Mouse (Mus musculus): ENCODE measurements around the gene Utp11. TPM values are rescaled to one million over a fixed set of nuclear protein-coding genes. Genes with fewer than 3 reads are reported as not detected.
A peak's percentile ranks its signal among the peaks of the same experiment; 100 is the strongest.

Utp11 gene
- polyA plus RNA-seq (2012; ENCODE audit: insufficient read depth, insufficient read length, low replicate concordance, missing spikeins), result not detected in 2 replicates

DNA sequence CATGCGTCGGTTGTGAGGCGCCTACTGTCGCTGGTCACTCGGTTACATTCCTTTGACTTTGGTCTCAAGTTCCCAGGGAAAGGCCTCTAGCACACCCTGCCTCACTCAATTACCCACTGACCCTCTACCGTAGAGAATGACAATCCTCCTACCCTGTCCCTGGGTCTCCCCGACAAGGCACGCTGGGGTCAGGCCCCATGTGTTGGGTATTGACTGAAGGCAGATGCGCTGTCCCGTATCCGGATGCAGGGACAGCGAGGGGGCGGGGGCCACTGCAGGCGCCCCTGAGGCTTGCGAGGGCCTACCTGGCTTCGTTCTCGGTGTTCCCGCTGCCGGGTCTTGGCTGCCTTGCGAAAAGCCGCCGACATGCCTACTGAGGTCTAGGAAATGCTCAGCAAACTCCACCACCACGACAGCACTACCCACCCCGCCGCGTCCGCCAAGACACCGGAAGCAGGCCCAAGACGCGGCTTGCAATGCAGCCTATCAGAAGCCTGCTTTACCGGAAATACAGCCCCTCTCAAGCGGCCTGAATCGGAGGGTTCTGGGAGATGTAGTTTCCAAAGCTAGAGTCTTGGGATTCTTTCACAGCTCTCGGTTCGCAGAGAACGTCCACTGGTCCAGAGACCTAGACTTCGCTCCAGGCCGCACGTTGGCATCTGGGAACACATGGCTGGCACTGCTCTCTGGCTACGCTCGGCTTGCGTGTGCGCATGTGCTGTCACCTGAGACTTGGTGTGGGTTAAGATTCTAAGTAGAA, at the start of gene Utp11:
TSS of gene Utp11 (minus strand) at position 466 of the 760 bp plus-strand sequence.
- H3K27ac ChIP-seq (ENCODE audit: insufficient read depth, low read depth, low read length), result no peak within 1 kb of the TSS

DNA sequence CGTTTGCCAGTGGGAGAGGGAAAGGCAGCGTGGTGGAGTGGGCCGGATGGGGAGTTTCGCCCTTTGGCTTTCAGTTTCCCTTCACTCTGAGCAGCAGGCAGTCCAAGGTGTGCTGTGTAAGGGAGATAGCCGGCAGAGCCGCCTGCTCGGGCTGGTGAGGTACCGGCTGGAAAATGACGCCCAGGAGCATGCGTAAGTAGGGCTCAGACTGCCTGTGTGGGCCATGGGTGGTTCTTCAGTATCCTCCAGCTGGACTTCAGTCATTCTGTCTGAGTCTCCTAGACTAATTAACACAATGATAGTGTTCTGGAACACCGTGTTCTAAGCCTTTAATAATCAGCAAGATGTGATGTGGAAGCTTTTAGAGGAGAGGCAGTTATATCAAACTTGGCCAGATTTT, 49.4 kb upstream of the Utp11 start:
- Histone ChIP-seq H3K4me1 (ENCODE audit: control insufficient read depth, insufficient read depth, low read length) (peaks cover 12% of the 10 kb centered on the region), H3K4me3 (ENCODE audit: insufficient read depth, low read depth, low read length) (no peak overlapping the region), H3K27ac (ENCODE audit: insufficient read depth, low read depth, low read length) (no peak overlapping the region)
- no peak for TF ChIP-seq CTCF (IDR thresholded peaks at IDR 0.05; ENCODE audit: insufficient read depth, low read depth, low read length)
- no peak for TF ChIP-seq POLR2A (IDR thresholded peaks at IDR 0.05; ENCODE audit: insufficient read depth, low read depth, low read length)
- WGBS, result 88% methylated on average over 11 of the region's 11 CpGs

More for the DNA sequence above, at the start of gene Utp11:
- peaks cover 11% of the 10 kb centered on the region for H3K4me1 ChIP-seq (ENCODE audit: control insufficient read depth, insufficient read depth, low read length)
- peak within 1 kb of the TSS; percentile 77 for H3K4me3 ChIP-seq (ENCODE audit: insufficient read depth, low read depth, low read length)
- TF ChIP-seq CTCF (IDR thresholded peaks at IDR 0.05; ENCODE audit: insufficient read depth, low read depth, low read length) (no peak), POLR2A (IDR thresholded peaks at IDR 0.05; ENCODE audit: insufficient read depth, low read depth, low read length) (peak; percentile 61; the same call in 1 of the 2 replicates)
- under 1% methylated on average over 43 of the region's 43 CpGs for WGBS

DNA sequence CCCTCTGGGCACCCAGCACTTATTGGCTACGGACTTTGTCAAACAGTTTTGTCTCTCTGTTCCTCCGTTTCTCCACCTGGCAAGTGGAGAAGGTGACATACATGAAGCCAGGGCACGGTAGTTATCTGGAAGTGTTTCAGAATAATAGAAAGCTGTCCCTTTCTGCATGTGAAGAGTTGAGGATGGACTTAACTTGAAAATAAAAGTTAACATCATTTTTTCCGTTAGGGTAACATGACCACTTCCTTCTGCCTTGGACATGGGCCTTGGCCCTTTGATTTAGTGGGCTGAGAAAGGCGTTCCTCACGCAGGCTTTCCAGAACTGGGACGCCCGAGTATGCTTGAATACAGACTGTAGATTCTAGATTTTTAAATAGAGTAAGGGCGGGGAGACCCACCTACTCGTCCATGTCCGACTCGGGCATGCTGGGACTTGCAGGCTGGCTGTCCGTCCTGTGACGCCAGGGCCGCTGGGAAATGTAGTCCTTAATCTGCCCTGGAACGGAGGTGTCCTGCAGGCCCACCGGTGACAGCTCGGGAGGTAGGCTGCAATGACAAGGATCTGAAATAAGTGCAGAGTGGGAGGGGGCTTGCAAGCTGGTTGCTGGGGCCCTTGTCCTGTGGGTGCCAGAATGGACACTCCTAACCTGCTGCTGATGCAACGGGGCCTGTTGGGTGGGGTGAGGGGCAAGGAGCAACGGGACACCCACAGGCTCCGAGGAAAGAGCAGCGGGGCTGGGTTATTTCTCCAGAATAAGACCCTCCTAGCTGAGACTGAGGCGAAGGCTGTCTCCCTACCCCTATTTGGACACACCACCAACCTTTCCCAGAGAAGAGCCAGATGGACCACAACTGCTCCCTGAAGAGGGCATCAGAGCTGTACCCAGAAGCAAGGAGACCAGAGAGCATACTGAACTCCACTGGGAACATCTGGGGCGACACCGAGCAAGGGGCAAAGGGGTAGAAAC, 48.3 kb upstream of the Utp11 start, which contains the start of gene Inpp5b:
TSS of gene Inpp5b (plus strand) at position 475 of the 968 bp plus-strand sequence.
- Histone ChIP-seq H3K27ac (ENCODE audit: insufficient read depth, low read depth, low read length) (peak within 1 kb of the TSS; percentile 52; the same call in 1 of the 2 replicates), H3K4me1 (ENCODE audit: control insufficient read depth, insufficient read depth, low read length) (peaks cover 19% of the 10 kb centered on the region), H3K4me3 (ENCODE audit: insufficient read depth, low read depth, low read length) (peak within 1 kb of the TSS; percentile 94)
- 6% methylated on average over 25 of the region's 25 CpGs for WGBS
- TF ChIP-seq CTCF (IDR thresholded peaks at IDR 0.05; ENCODE audit: insufficient read depth, low read depth, low read length) (no peak), POLR2A (IDR thresholded peaks at IDR 0.05; ENCODE audit: insufficient read depth, low read depth, low read length) (no peak)

DNA sequence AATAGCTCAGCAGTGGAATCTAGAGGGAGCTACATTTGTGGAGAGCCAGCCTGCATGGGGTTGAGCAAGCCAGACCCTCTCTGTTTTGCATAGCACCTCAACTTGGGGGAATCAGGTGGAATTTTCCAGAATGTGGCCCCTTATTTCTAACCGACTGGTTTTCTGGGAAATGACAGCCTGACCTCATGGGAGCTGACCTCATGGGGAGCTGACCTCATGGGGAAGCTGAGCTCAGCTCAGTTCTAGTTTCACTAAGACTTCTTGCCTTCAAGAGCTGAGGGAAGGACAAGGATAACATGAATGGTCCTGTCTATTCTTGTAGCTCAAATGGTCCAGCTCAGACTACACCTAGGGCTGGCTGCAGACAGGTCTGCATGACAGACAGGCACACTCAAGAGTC, 45.4 kb upstream of the Utp11 start:
- H3K27ac ChIP-seq (ENCODE audit: insufficient read depth, low read depth, low read length), result no peak overlapping the region
- 70% methylated on average over 1 of the region's 1 CpGs for WGBS
- no peak overlapping the region for H3K4me3 ChIP-seq (ENCODE audit: insufficient read depth, low read depth, low read length)
- H3K4me1 ChIP-seq (ENCODE audit: control insufficient read depth, insufficient read depth, low read length), result peaks cover 22% of the 10 kb centered on the region
- TF ChIP-seq POLR2A (IDR thresholded peaks at IDR 0.05; ENCODE audit: insufficient read depth, low read depth, low read length) (no peak), CTCF (IDR thresholded peaks at IDR 0.05; ENCODE audit: insufficient read depth, low read depth, low read length) (no peak)

DNA sequence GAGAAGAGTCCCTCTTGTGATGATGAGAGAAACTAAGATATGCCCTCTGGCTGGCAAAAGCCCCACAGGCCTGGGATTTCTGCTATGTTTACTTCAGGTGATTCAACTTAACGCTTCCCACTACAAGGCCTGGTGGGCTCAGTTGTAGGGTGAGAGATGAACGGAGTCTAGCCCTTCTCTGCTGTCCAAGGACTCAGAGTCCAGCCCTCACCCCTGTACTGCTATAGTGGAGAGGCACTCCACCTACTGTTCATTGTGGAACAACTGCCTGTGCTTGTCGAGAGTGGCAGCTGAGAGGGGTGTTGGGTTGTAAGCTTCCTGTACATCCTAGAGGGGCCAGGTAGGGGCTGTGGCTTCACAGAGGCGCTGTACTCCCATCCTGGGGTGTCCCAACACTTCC, 44.6 kb upstream of the Utp11 start:
- H3K4me3 ChIP-seq (ENCODE audit: insufficient read depth, low read depth, low read length), result no peak overlapping the region
- 56% methylated on average over 4 of the region's 4 CpGs for WGBS
- no peak overlapping the region for H3K27ac ChIP-seq (ENCODE audit: insufficient read depth, low read depth, low read length)
- peaks cover 19% of the 10 kb centered on the region for H3K4me1 ChIP-seq (ENCODE audit: control insufficient read depth, insufficient read depth, low read length)
- TF ChIP-seq CTCF (IDR thresholded peaks at IDR 0.05; ENCODE audit: insufficient read depth, low read depth, low read length), result no peak
- no peak for TF ChIP-seq POLR2A (IDR thresholded peaks at IDR 0.05; ENCODE audit: insufficient read depth, low read depth, low read length)

- Histone ChIP-seq H3K27ac (ENCODE audit: insufficient read depth, low read depth, low read length) (no peak overlapping the region), H3K4me3 (ENCODE audit: insufficient read depth, low read depth, low read length) (no peak overlapping the region), H3K4me1 (ENCODE audit: control insufficient read depth, insufficient read depth, low read length) (peaks cover 15% of the 10 kb centered on the region)
- WGBS, result 84% methylated on average over 5 of the region's 5 CpGs
- TF ChIP-seq POLR2A (IDR thresholded peaks at IDR 0.05; ENCODE audit: insufficient read depth, low read depth, low read length), result no peak
- TF ChIP-seq CTCF (IDR thresholded peaks at IDR 0.05; ENCODE audit: insufficient read depth, low read depth, low read length), result no peak
Measured at GRCm38 (mm10) chr4:124737486-124737885, 44.1 kb upstream of the Utp11 start.

DNA sequence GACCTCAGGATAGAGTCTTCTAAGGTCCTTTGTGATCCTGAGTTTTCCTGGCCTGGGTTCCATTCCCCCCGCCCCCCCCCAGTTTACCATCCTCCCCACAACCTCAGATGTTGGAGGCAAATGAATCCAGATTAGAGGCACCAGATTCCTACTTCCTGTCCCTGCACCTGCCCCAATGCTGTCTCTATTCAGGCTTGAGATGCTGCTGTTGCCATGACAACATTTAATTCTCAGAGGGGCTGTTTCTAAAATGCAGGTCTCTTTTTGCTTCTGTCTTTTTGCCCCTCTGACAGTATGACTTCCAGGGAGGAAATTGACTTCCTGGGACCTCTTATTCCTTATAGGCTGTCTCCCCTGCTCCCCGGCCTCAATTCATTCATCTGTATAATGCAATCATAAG, 43.6 kb upstream of the Utp11 start:
- WGBS, result 53% methylated on average over 2 of the region's 2 CpGs
- peaks cover 11% of the 10 kb centered on the region for H3K4me1 ChIP-seq (ENCODE audit: control insufficient read depth, insufficient read depth, low read length)
- H3K4me3 ChIP-seq (ENCODE audit: insufficient read depth, low read depth, low read length), result no peak overlapping the region
- no peak for TF ChIP-seq CTCF (IDR thresholded peaks at IDR 0.05; ENCODE audit: insufficient read depth, low read depth, low read length)
- H3K27ac ChIP-seq (ENCODE audit: insufficient read depth, low read depth, low read length), result no peak overlapping the region

DNA sequence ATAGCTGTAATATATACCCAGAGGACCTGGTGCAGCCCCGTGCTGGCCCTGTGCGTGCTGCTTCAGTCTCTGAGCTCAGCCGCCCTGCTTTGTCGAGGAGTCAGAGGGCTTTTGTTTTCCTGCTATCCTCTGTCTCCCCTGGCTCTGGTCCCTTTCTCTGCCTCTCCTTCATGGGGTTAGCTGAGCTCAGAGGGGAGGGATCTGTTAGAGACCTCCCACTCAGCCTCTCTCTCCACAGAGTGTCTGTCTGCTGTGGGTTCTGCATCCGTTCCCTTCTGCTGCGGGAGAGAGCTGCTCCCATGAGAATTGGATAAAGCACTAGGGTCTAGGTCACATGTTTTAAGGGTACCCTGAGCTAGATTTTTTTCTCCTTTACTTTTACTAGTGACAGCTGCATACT, 32.7 kb upstream of the Utp11 start:
- WGBS, result 81% methylated on average over 6 of the region's 6 CpGs
- TF ChIP-seq CTCF (IDR thresholded peaks at IDR 0.05; ENCODE audit: insufficient read depth, low read depth, low read length) (no peak), POLR2A (IDR thresholded peaks at IDR 0.05; ENCODE audit: insufficient read depth, low read depth, low read length) (no peak)
- no peak overlapping the region for H3K4me3 ChIP-seq (ENCODE audit: insufficient read depth, low read depth, low read length)
- H3K27ac ChIP-seq (ENCODE audit: insufficient read depth, low read depth, low read length), result no peak overlapping the region
- H3K4me1 ChIP-seq (ENCODE audit: control insufficient read depth, insufficient read depth, low read length), result no peaks in the 10 kb centered on the region
